Comparison of ENCODE assay signal across 29 mouse cellular contexts in genomic region chr16:10716696-10717095, GRCm38 (mm10).
DNase-seq lines count a peak whose midpoint lies in the region; ATAC-seq and TF ChIP-seq lines count a peak whose summit lies in the region.
"Had no signal": no experiment of that assay in that cellular context is flagged by ENCODE, and none has a peak within 500 bp of the region (broad histone marks: within the 10 kb centered on the region; RNA-seq: fewer than 3 reads in every experiment).

No protein-coding gene starts in this region.

- no peak overlapping the region for H3K4me2 ChIP-seq in midbrain, embryonic 14.5 days (ENCODE audit: low read length)
- H3K4me2 ChIP-seq: heart, embryonic 12.5 days; liver, embryonic 15.5 days; midbrain, embryonic 13.5 days had no signal

- no peaks in the 10 kb centered on the region for H3K36me3 ChIP-seq in midbrain, embryonic 14.5 days (ENCODE audit: control insufficient read depth, insufficient read depth, low read length)
- no peaks in the 10 kb centered on the region for H3K36me3 ChIP-seq in midbrain, embryonic 10.5 days
- H3K36me3 ChIP-seq in heart, embryonic 10.5 days = no peaks in the 10 kb centered on the region
- H3K36me3 ChIP-seq: forebrain, embryonic 10.5 days; heart, embryonic 12.5 days; liver, embryonic 15.5 days; midbrain, embryonic 13.5 days had no signal

- no peaks in the 10 kb centered on the region; the same call in 1 of the 2 replicates for H3K4me1 ChIP-seq in midbrain, embryonic 14.5 days (ENCODE audit: control insufficient read depth, insufficient read depth, low read length)
- peaks cover 11% of the 10 kb centered on the region for H3K4me1 ChIP-seq in midbrain, embryonic 10.5 days
- peaks cover 45% of the 10 kb centered on the region for H3K4me1 ChIP-seq in cerebellum, adult 2 months (ENCODE audit: control insufficient read depth, insufficient read depth, low read length)
- H3K4me1 ChIP-seq in heart, embryonic 10.5 days = peaks cover 10% of the 10 kb centered on the region; the same call in 1 of the 2 replicates
- H3K4me1 ChIP-seq: liver, embryonic 15.5 days had no signal

- no peak for ATAC-seq in midbrain, embryonic 14.5 days (ENCODE audit: low FRiP score, low TSS enrichment)
- ATAC-seq: forebrain, postnatal 0 days; inflammation-experienced regulatory T-cells, adult 6 months; lung, postnatal 0 days; midbrain, embryonic 13.5 days had no signal

- no peak for TF ChIP-seq CTCF in cerebellum, adult 2 months (IDR thresholded peaks at IDR 0.05; ENCODE audit: borderline replicate concordance, insufficient read depth, low read depth, low read length)
- no peak for TF ChIP-seq CTCF in left cerebral cortex, adult 2 months (IDR thresholded peaks at IDR 0.05)

- no peak for TF ChIP-seq POLR2A in cerebellum, adult 2 months (IDR thresholded peaks at IDR 0.05; ENCODE audit: borderline replicate concordance, insufficient read depth, low read length)

- 68% methylated on average over 2 of the region's 2 CpGs for WGBS in midbrain, embryonic 14.5 days
- WGBS in midbrain, embryonic 10.5 days = 92% methylated on average over 2 of the region's 2 CpGs
- WGBS in cerebellum, adult 2 months = 11% methylated on average over 2 of the region's 2 CpGs
- 83% methylated on average over 2 of the region's 2 CpGs for WGBS in heart, embryonic 10.5 days

- no peak overlapping the region for H3K9ac ChIP-seq in midbrain, embryonic 14.5 days (replicated peaks; ENCODE audit: low read length)
- H3K9ac ChIP-seq: forebrain, postnatal 0 days; heart, embryonic 12.5 days; liver, embryonic 15.5 days; midbrain, embryonic 13.5 days had no signal

- peak; percentile 41 for DNase-seq in kidney, postnatal 14 days
- DNase-seq in kidney, postnatal 25 days = no peak
- no peak for DNase-seq in midbrain, embryonic 14.5 days
- DNase-seq in midbrain, embryonic 10.5 days (ENCODE audit: low spot score) = no peak
- peak; percentile 72 to 80 for DNase-seq in cerebellum, adult 2 months
- DNase-seq in cerebellum, postnatal 10 days = peak; percentile 86 to 90
- DNase-seq in heart, embryonic 10.5 days (ENCODE audit: low spot score) = no peak
- DNase-seq in left cerebral cortex, adult 2 months (ENCODE audit: extremely low spot score in 1 of 2, low spot score in 2 of 2) = no peak
- DNase-seq: adrenal gland, adult 2 months; B cell, adult 2 months; forebrain, postnatal 0 days; gastrocnemius, postnatal 14 days; heart, adult 11 months; heart, postnatal 10 days; kidney, adult 18-20 months; layer of hippocampus, postnatal 36 days; liver; right cerebral cortex, postnatal 25 days; spleen, adult 18-20 months had no signal

- 0 out of 2 replicates have a peak overlapping the region, but pooled peaks have one; percentile 2 for H3K27ac ChIP-seq in midbrain, embryonic 14.5 days (replicated peaks; ENCODE audit: low read depth, low read length)
- no peak overlapping the region for H3K27ac ChIP-seq in midbrain, embryonic 10.5 days (replicated peaks)
- H3K27ac ChIP-seq in cerebellum, adult 2 months (ENCODE audit: insufficient read depth, low read length) = no peak overlapping the region
- no peak overlapping the region for H3K27ac ChIP-seq in heart, embryonic 10.5 days
- H3K27ac ChIP-seq in left cerebral cortex, adult 2 months = no peak overlapping the region
- H3K27ac ChIP-seq: forebrain, embryonic 10.5 days; kidney, postnatal 0 days; layer of hippocampus, adult 2 months; liver, embryonic 15.5 days; midbrain, embryonic 13.5 days had no signal

- intact Hi-C loops in left cerebral cortex, adult 2 months (cut with DNase I) = no loop called here

- H3K4me3 ChIP-seq in midbrain, embryonic 14.5 days (replicated peaks; ENCODE audit: low read depth, low read length) = no peak overlapping the region
- no peak overlapping the region for H3K4me3 ChIP-seq in midbrain, embryonic 10.5 days
- H3K4me3 ChIP-seq in cerebellum, adult 2 months (replicated peaks; ENCODE audit: insufficient read depth, low read depth, low read length) = no peak overlapping the region
- no peak overlapping the region for H3K4me3 ChIP-seq in heart, embryonic 10.5 days
- H3K4me3 ChIP-seq in left cerebral cortex, adult 2 months = no peak overlapping the region
- H3K4me3 ChIP-seq: forebrain, embryonic 10.5 days; heart, embryonic 12.5 days; layer of hippocampus, adult 2 months; liver, embryonic 15.5 days; midbrain, embryonic 13.5 days had no signal

- H3K27me3 ChIP-seq in midbrain, embryonic 14.5 days (ENCODE audit: control insufficient read depth, insufficient read depth, low read length) = no peaks in the 10 kb centered on the region
- H3K27me3 ChIP-seq in midbrain, embryonic 10.5 days (ENCODE audit: low read depth, poor library complexity, severe bottlenecking) = no peaks in the 10 kb centered on the region
- H3K27me3 ChIP-seq in cerebellum, adult 2 months (ENCODE audit: control insufficient read depth, insufficient read depth, low read length) = no peaks in the 10 kb centered on the region
- no peaks in the 10 kb centered on the region for H3K27me3 ChIP-seq in heart, embryonic 10.5 days (ENCODE audit: insufficient read depth, poor library complexity, severe bottlenecking)
- H3K27me3 ChIP-seq: CH12.LX; heart, embryonic 12.5 days; liver, embryonic 15.5 days; midbrain, embryonic 13.5 days had no signal

- H3K9me3 ChIP-seq in midbrain, embryonic 14.5 days (ENCODE audit: control insufficient read depth, low read length) = no peaks in the 10 kb centered on the region
- H3K9me3 ChIP-seq in midbrain, embryonic 10.5 days (replicated peaks) = no peaks in the 10 kb centered on the region
- H3K9me3 ChIP-seq in heart, embryonic 10.5 days = no peaks in the 10 kb centered on the region
- H3K9me3 ChIP-seq: forebrain, embryonic 10.5 days; G1E; heart, embryonic 12.5 days; liver, embryonic 15.5 days; midbrain, embryonic 13.5 days had no signal

Comparison
In these comparisons a context has a peak if more than half of its experiments do, and no peak if none do; other contexts are left out.
1. DNase-seq: peak in kidney, postnatal 14 days (single experiment), cerebellum, adult 2 months (2 of 2) and cerebellum, postnatal 10 days (2 of 2); none in kidney, postnatal 25 days (0 of 2), midbrain, embryonic 14.5 days (single experiment), midbrain, embryonic 10.5 days (single experiment), heart, embryonic 10.5 days (single experiment) and left cerebral cortex, adult 2 months (0 of 2).